Mouse (Mus musculus) heart, postnatal 0 days (tissue): ENCODE data around the gene Tubb4a.

Source experiments
- CTCF ChIP-seq: IDR thresholded peaks from 2 replicates; pipeline ENCODE4 v1.5.1; 2016; ENCODE audit warnings: antibody characterized with exemption, control low read depth, low read depth
- EP300 ChIP-seq: IDR thresholded peaks from 2 replicates; pipeline ENCODE4 v1.6.1; 2016; ENCODE audit warnings: antibody characterized with exemption, low read depth

DNA sequence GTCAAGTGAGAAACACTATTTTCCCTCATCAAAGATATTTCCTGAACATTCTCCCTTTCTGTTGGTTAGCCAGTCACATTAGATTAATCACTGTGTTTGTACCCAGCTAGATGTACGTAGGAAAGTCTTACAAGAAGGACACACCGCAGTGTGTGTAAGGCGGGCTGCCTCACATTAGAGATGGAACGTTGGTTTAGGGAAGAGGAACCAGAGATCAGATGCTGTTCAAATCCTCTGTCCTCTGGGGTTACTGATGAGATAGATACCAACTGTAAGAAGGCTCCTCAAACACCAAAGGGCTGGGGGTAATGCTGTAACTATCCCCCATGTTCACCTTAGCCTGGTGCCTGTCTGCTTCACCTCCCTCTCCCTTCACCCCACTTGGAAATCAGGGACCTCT lies 37.2 kb upstream of the Tubb4a start:
- TF ChIP-seq CTCF (no peak), EP300 (no peak)
